Mouse (Mus musculus): ENCODE measurements around the gene Tnip1. TPM values are rescaled to one million over a fixed set of nuclear protein-coding genes. Genes with fewer than 3 reads are reported as not detected.
"Not testable (repeated sequence)": the region's sequence is repeated elsewhere in the genome, so short reads cannot be mapped to it uniquely, and the experiment has no call there.

The Tnip1 gene
- polyA plus RNA-seq, 1 experiment from 2014 or later, result 23.6 TPM

DNA sequence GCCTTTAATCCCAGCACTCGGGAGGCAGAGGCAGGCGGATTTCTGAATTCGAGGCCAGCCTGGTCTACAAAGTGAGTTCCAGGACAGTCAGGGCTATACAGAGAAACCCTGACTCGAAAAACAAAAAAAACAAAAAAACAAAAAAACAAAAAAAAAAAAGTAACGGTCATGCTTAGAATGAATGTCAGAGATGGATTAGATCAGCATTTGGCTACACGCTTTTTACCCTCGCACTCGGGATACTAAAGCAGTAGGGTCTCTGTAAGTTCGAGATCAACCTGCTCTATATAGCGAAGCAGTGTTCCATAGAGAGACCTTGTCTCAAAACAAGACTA, 7.3 kb downstream of the Tnip1 start:
- Histone ChIP-seq H3K4me1 (replicated peaks) (peaks cover 52% of the 10 kb centered on the region), H3K9ac (peak overlapping the region; percentile 76), H3K4me3 (peak overlapping the region; percentile 80), H3K4me2 (peak overlapping the region; percentile 68), H3K27ac (ENCODE audit: poor library complexity, severe bottlenecking) (peak overlapping the region; percentile 85)
- not testable (repeated sequence) for H3K27me3 ChIP-seq (replicated peaks); H3K9me3 ChIP-seq (replicated peaks); ATAC-seq (ENCODE audit: insufficient number of reproducible peaks, low FRiP score); H3K36me3 ChIP-seq
- WGBS, result 38% methylated on average over 10 of the region's 10 CpGs

DNA sequence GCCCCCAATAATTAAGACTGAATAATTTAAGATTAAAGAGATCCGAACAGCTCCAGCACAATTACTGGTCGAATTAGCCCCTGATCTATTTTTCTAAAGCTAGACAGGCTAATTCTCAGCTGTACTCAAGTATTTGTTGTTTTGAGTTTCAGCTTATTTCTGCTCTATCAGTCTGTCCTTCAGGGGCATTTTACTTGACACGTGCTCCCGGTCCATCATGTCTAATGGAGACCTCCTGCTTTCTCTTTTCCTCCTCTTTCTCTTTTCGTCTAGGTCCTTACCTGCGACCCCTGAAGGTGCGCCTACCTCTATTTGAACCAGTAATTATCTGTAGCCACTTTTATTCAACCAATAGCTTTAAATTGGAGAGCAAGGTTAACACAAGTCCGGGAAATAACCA, 8.0 kb downstream of the Tnip1 start:
- H3K9me3 ChIP-seq (replicated peaks), result no peaks in the 10 kb centered on the region
- peak overlapping the region; percentile 68; the same call in 1 of the 2 replicates for H3K4me2 ChIP-seq
- WGBS, result 86% methylated on average over 8 of the region's 8 CpGs
- H3K27me3 ChIP-seq (replicated peaks), result no peaks in the 10 kb centered on the region
- no peak overlapping the region for H3K9ac ChIP-seq
- H3K27ac ChIP-seq (ENCODE audit: poor library complexity, severe bottlenecking), result no peak overlapping the region
- no peaks in the 10 kb centered on the region for H3K36me3 ChIP-seq
- no peak overlapping the region for H3K4me3 ChIP-seq
- H3K4me1 ChIP-seq (replicated peaks), result peaks cover 53% of the 10 kb centered on the region
- ATAC-seq (ENCODE audit: insufficient number of reproducible peaks, low FRiP score), result no peak

DNA sequence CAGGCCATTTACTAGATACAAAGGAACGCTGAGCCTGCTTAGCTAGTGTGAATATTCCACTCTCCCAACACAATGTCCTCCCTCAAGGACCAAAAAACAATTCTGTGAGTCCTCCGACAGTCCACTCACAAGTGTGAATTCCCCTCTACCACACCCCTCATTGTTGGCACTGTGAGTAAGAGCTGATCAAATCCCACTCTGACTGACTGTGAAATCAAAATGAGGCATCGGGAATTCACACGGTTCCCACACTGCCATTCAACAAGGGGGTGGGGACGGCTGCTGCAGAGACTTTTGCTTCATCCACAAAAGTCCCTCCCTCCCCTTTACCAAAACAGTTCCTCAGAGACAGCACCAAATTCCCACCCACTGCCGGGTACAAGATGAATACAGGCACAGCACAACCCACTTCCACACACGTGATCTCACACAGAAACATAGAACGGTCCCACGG, 8.7 kb downstream of the Tnip1 start:
- Histone ChIP-seq H3K4me2 (no peak overlapping the region), H3K9me3 (replicated peaks) (no peaks in the 10 kb centered on the region), H3K4me3 (no peak overlapping the region), H3K27me3 (replicated peaks) (no peaks in the 10 kb centered on the region), H3K4me1 (replicated peaks) (peaks cover 51% of the 10 kb centered on the region), H3K27ac (ENCODE audit: poor library complexity, severe bottlenecking) (no peak overlapping the region), H3K36me3 (no peaks in the 10 kb centered on the region), H3K9ac (0 out of 2 replicates have a peak overlapping the region, but pooled peaks have one; percentile 18)
- WGBS, result 54% methylated on average over 9 of the region's 9 CpGs
- ATAC-seq (ENCODE audit: insufficient number of reproducible peaks, low FRiP score), result no peak

DNA sequence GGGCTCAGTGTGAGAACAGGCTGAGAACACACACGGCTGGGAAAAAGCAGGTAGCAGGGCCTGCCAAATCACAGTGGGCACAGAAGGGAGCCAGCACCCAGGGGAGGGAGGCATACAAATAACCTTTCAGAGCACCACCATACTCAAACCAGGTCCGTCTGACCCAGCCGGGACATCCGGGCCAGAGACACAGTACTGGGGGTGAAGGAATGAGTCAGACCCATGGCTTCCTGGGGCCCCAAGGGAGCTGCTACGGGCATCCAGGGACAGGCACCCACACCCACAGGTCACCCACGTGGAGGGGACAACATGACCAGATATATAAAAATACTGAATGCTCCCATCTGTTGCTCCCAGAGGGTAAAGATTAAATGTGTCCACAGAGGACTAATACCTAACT, 10.1 kb downstream of the Tnip1 start:
- Histone ChIP-seq H3K9ac (peak overlapping the region; percentile 41), H3K4me3 (no peak overlapping the region), H3K27me3 (replicated peaks) (no peaks in the 10 kb centered on the region), H3K4me2 (0 out of 2 replicates have a peak overlapping the region, but pooled peaks have one; percentile 14), H3K27ac (ENCODE audit: poor library complexity, severe bottlenecking) (peak overlapping the region; percentile 41), H3K4me1 (replicated peaks) (peaks cover 47% of the 10 kb centered on the region), H3K36me3 (no peaks in the 10 kb centered on the region; the same call in 1 of the 2 replicates), H3K9me3 (replicated peaks) (no peaks in the 10 kb centered on the region)
- no peak for ATAC-seq (ENCODE audit: insufficient number of reproducible peaks, low FRiP score)
- WGBS, result 36% methylated on average over 6 of the region's 6 CpGs

DNA sequence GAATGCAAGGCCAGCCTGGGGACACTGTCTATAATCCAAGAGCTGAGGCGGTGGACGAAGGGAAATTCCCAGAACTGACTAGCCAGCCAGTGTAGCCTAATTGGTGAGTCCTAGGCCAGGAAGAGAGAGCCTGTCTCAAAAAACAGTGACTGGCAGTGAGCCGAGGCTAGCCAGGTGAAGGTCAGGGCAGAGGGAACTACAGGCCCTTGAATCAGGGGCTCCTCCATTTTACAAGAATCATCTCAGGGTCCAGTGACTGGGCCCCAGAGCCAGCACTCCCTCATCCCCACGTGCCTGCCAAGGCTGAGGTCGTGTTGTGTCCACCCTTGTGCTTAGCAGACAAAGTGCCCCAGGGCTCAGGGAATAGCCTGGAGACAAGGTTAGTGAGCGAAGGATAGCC, 12.0 kb downstream of the Tnip1 start:
- Histone ChIP-seq H3K9me3 (replicated peaks) (no peaks in the 10 kb centered on the region), H3K4me3 (no peak overlapping the region), H3K27ac (ENCODE audit: poor library complexity, severe bottlenecking) (no peak overlapping the region), H3K36me3 (peaks cover 7% of the 10 kb centered on the region), H3K4me2 (no peak overlapping the region), H3K27me3 (replicated peaks) (no peaks in the 10 kb centered on the region), H3K9ac (no peak overlapping the region), H3K4me1 (replicated peaks) (peaks cover 47% of the 10 kb centered on the region)
- no peak for ATAC-seq (ENCODE audit: insufficient number of reproducible peaks, low FRiP score)
- WGBS, result 72% methylated on average over 6 of the region's 6 CpGs

DNA sequence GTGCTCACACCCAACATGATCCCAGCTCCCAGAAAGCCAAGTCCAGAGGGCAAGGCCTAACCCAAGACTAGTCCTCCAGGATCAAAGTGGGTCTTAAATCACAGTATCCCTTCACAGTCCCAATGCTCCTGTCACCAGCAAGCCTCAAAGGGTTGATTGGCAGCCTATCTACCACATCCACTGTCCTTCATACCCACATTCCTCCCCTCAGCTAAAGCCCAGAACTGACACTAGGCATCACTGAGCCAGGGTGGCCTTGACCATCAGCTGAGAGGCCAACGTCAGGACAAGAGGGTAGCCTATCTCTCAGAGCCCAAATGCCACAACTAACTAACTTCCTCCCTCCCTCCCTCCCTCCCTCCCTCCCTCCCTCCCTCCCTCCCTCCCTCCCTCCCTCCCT, 13.0 kb downstream of the Tnip1 start:
- peaks cover 7% of the 10 kb centered on the region for H3K36me3 ChIP-seq
- no peak overlapping the region for H3K4me3 ChIP-seq
- H3K9me3 ChIP-seq (replicated peaks), result no peaks in the 10 kb centered on the region
- no peak overlapping the region for H3K4me2 ChIP-seq
- H3K4me1 ChIP-seq (replicated peaks), result peaks cover 43% of the 10 kb centered on the region
- H3K27me3 ChIP-seq (replicated peaks), result no peaks in the 10 kb centered on the region
- WGBS, result 35% methylated on average over 1 of the region's 1 CpGs
- no peak overlapping the region for H3K27ac ChIP-seq (ENCODE audit: poor library complexity, severe bottlenecking)
- H3K9ac ChIP-seq, result no peak overlapping the region
- ATAC-seq (ENCODE audit: insufficient number of reproducible peaks, low FRiP score), result no peak

DNA sequence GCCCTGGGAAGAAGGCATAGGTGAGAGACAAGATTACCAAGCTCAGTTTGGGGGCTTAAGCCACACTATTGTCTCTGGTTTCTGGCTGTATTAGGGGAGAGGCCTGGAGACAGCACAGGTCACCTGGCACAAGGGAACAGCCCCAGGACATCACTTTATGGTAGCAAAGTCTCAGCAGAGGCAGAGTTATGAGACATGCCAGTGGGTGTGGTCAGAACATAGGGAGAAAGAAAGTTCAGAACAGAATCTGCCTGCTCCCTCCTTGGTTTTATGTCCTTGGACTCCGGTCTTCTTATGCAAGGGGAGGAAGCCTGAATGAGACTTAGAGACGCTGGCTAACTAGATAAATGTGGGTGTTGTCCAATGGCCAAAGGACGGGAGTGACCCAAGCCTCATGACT, 18.0 kb downstream of the Tnip1 start:
- Histone ChIP-seq H3K4me3 (no peak overlapping the region), H3K9me3 (replicated peaks) (no peaks in the 10 kb centered on the region), H3K4me2 (no peak overlapping the region), H3K36me3 (peaks cover 10% of the 10 kb centered on the region), H3K9ac (no peak overlapping the region), H3K27me3 (replicated peaks) (no peaks in the 10 kb centered on the region), H3K4me1 (replicated peaks) (peaks cover 29% of the 10 kb centered on the region), H3K27ac (ENCODE audit: poor library complexity, severe bottlenecking) (no peak overlapping the region)
- 82% methylated on average over 3 of the region's 3 CpGs for WGBS
- ATAC-seq (ENCODE audit: insufficient number of reproducible peaks, low FRiP score), result no peak

DNA sequence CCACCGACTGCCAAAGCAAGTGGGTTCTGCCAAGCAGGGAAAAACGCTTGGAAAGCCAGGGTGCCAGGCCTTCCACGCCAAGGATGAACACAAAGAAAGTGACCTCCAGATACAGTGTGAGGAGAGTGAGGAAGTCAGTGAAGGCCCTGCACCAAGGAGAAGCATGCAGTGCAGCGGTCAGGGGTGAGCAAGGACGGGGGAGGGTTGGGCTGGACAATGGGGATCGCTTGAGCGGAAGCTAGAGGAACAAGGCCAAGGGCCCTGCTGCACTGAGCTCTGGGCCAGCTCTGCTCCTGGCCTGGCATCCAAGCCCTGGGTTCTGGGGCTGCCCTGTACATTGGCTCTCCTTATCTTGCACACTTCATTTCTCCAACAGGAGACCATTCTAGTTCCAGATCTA, 22.7 kb downstream of the Tnip1 start:
- ATAC-seq (ENCODE audit: insufficient number of reproducible peaks, low FRiP score), result no peak
- Histone ChIP-seq H3K9ac (peak overlapping the region; percentile 42; the same call in 1 of the 2 replicates), H3K4me1 (replicated peaks) (peaks cover 46% of the 10 kb centered on the region), H3K27ac (ENCODE audit: poor library complexity, severe bottlenecking) (no peak overlapping the region), H3K9me3 (replicated peaks) (no peaks in the 10 kb centered on the region), H3K4me3 (no peak overlapping the region), H3K27me3 (replicated peaks) (no peaks in the 10 kb centered on the region), H3K4me2 (no peak overlapping the region), H3K36me3 (peaks cover 37% of the 10 kb centered on the region)
- 67% methylated on average over 7 of the region's 7 CpGs for WGBS

DNA sequence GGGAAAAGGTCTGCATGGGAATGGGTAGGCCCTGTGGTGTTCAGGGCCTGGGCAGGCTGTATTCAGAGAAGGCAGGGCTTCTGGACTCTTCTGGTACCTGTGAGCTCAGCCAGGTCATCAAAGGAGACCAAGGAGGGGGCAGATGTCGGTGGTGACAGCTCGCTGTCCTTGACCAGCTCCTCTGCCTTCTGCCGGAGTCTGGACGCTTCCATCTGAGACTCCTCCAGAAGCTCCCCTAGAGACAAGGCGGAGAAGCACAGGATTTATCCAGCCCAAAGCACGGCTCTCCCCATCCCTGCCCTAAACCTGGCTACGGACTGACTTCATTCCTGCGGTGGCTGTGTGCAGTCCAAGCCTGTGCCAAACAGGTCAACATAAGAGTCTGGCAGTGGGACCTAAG, 23.2 kb downstream of the Tnip1 start:
- no peak overlapping the region for H3K4me2 ChIP-seq
- peaks cover 37% of the 10 kb centered on the region for H3K36me3 ChIP-seq
- 76% methylated on average over 8 of the region's 8 CpGs for WGBS
- H3K4me3 ChIP-seq, result no peak overlapping the region
- no peaks in the 10 kb centered on the region for H3K27me3 ChIP-seq (replicated peaks)
- H3K4me1 ChIP-seq (replicated peaks), result peaks cover 46% of the 10 kb centered on the region
- no peak overlapping the region for H3K27ac ChIP-seq (ENCODE audit: poor library complexity, severe bottlenecking)
- H3K9me3 ChIP-seq (replicated peaks), result no peaks in the 10 kb centered on the region
- no peak for ATAC-seq (ENCODE audit: insufficient number of reproducible peaks, low FRiP score)
- H3K9ac ChIP-seq, result no peak overlapping the region

DNA sequence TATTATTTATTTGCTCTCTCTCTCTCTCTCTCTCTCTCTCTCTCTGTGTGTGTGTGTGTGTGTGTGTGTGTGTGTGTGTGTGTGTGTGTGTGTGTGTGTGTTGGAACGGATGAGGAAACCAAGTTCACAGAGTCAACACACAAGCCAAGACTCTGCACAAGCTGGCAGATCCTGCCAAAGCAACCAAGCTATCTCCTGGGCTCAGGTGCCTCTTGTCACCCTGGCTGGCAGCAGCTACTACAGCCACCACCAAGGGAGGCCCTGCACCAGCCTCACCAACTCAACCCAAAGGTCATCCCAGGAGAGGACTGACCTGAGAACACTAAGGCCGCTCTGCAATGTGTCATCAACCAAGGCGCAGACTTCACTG, 26.0 kb downstream of the Tnip1 start:
- WGBS, result 68% methylated on average over 3 of the region's 3 CpGs
- Histone ChIP-seq H3K36me3 (peaks cover 61% of the 10 kb centered on the region), H3K27me3 (replicated peaks) (no peaks in the 10 kb centered on the region), H3K4me2 (no peak overlapping the region), H3K4me3 (no peak overlapping the region), H3K9me3 (replicated peaks) (no peaks in the 10 kb centered on the region), H3K9ac (no peak overlapping the region), H3K27ac (ENCODE audit: poor library complexity, severe bottlenecking) (no peak overlapping the region), H3K4me1 (replicated peaks) (peaks cover 35% of the 10 kb centered on the region)
- ATAC-seq (ENCODE audit: insufficient number of reproducible peaks, low FRiP score), result no peak

DNA sequence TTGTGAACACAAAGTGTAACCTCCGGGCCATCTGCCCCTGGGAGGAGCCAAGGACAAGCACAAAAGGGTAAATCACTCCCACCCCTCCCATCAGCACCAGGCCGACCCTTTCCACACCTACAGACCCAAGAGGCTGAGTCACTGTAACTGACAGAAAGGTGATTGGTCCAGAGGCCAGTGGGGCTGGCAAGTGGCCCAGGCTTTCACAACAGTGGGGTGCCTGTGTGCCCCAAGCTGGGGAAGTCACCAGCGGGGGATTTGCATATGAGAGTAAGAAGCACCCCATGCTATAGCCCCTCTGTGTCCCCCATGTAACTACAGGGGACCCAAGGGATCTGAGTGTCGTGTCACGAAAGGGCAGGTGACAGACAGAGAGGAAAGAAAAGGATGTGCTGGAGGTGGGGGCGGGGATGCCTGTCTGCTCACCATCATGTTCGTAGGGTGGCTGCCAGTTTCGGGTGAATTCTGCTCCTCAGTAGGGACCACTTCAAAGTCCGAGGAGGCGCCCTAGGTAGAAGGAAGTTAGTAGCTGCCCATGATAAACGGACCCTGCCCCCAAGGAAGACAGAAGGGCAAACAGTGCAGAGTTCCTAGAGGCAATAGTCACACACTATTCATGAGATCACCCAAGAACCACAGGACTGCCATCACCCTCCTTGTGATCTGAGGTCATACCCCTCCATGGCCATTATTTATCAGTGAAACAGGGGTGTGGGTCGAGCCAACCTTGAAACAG, 26.5 kb downstream of the Tnip1 start:
- peak overlapping the region; percentile 18; the same call in 1 of the 2 replicates for H3K9ac ChIP-seq
- no peak overlapping the region for H3K4me3 ChIP-seq
- peak overlapping the region; percentile 4; the same call in 1 of the 2 replicates for H3K4me2 ChIP-seq
- WGBS, result 29% methylated on average over 12 of the region's 12 CpGs
- H3K27ac ChIP-seq (ENCODE audit: poor library complexity, severe bottlenecking), result peak overlapping the region; percentile 25; the same call in 1 of the 2 replicates
- no peaks in the 10 kb centered on the region for H3K9me3 ChIP-seq (replicated peaks)
- no peaks in the 10 kb centered on the region for H3K27me3 ChIP-seq (replicated peaks)
- H3K4me1 ChIP-seq (replicated peaks), result peaks cover 35% of the 10 kb centered on the region
- peaks cover 66% of the 10 kb centered on the region for H3K36me3 ChIP-seq
- ATAC-seq (ENCODE audit: insufficient number of reproducible peaks, low FRiP score), result no peak

DNA sequence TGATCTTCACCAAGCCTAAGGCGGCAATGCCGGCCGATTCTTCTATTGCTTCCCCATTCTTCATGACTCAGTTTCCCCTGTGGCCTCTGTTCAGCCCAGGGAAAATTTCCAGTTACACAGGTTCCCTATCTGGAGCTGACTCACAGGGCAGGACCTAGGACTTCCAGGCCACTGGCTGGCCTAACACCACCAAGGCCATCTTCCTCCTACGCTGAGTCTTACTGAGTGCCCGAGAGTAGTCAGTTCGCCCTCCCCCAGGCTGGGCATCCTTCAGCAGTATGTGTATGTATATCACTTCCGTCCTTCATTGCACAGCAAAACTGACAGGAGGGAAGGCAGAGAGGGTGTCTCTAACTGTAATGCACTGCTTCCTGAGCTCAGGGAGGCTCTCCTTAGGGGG, 28.5 kb downstream of the Tnip1 start:
- H3K4me1 ChIP-seq (replicated peaks), result peaks cover 26% of the 10 kb centered on the region
- no peak overlapping the region for H3K4me3 ChIP-seq
- no peaks in the 10 kb centered on the region for H3K9me3 ChIP-seq (replicated peaks)
- H3K36me3 ChIP-seq, result peaks cover 76% of the 10 kb centered on the region
- H3K27me3 ChIP-seq (replicated peaks), result no peaks in the 10 kb centered on the region
- H3K4me2 ChIP-seq, result no peak overlapping the region
- H3K9ac ChIP-seq, result no peak overlapping the region
- no peak for ATAC-seq (ENCODE audit: insufficient number of reproducible peaks, low FRiP score)
- 90% methylated on average over 7 of the region's 7 CpGs for WGBS
- no peak overlapping the region for H3K27ac ChIP-seq (ENCODE audit: poor library complexity, severe bottlenecking)

All from heart, embryonic 12.5 days (tissue).